Mouse (Mus musculus) lung, postnatal 0 days (tissue): ENCODE results near the gene Kncn.

Experiments used
- CTCF ChIP-seq: IDR thresholded peaks from 2 replicates; pipeline ENCODE4 v1.5.1; 2016; ENCODE audit warnings: antibody characterized with exemption, mild to moderate bottlenecking
- EP300 ChIP-seq: IDR thresholded peaks from 2 replicates; pipeline ENCODE4 v1.6.1; 2016; ENCODE audit warnings: antibody characterized with exemption, mild to moderate bottlenecking, control low read depth

GRCm38 (mm10) chr4:115838196-115838595 is 46.0 kb upstream of the Kncn start:
- no peak for TF ChIP-seq EP300
- TF ChIP-seq CTCF: no peak
